Mouse (Mus musculus) Muller cell, postnatal 12 days (primary cell): Measurements from ENCODE around the gene Akap7.

ENCODE experiments used
- DNase-seq: peaks from one replicate; pipeline ENCODE4 v3.0.0-alpha.2; 2015; ENCODE audit errors: inconsistent ontology term

The Akap7 gene

DNA sequence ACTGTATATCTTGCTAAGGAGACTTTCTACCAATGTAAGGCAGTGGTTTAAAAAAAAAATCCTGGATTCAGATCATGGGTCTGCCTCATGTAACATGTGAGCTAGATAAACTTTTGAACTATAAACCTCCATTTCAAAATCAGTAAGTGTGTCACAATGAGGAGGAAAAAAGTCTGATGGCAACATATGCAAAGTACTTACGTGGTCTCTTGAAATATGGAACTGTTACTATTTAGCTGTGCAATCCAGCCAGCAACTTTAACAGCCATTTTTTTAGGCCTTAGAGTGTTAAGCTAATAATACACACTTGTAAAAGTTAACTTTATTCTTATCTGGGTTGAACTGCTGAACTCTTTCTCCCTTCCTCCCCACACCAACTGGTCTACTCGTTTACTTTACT is 181.6 kb downstream of the Akap7 start:
- DNase-seq: no peak

DNA sequence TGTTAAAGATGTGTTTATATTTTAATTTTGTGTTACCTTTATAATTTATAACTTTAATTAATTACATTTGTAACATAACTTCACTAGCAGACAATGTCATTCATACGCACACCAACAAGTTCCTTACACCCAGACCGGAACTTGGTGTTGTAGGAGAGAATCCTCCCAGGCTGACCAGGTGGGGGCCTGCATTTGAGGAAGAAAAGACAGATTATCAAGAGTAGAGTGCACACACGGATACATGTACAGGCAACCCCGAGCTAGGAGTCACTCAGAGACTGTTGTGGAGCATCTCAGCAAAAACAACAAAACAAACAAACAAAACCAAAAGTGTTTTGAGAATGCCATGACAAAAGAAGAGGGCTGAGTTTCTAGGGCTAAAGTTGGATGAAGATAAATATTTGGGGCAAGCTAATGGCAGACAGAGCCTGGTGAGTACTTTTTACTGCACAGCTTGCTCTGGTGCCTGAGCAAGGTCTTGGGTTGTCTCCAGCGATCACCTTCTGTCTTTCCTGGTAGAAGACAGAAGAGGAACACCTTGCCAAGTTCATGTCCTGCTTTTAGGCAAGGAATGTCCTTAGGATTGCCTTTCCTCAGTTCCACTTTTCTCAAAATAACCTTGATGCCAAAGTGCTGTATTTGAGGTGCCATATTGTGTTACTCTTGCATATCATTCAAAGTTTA is 186.7 kb downstream of the Akap7 start:
- DNase-seq: no peak
